Mouse (Mus musculus) frontal cortex, postnatal 25 days (tissue): Measurements from ENCODE around the gene Igsf21.

Experiments used
- DNase-seq, 2 experiments: peaks; one replicate each; pipeline ENCODE4 v3.0.0; 2022; ENCODE audit warnings: low spot score in 2 of 2

The Igsf21 gene

DNA sequence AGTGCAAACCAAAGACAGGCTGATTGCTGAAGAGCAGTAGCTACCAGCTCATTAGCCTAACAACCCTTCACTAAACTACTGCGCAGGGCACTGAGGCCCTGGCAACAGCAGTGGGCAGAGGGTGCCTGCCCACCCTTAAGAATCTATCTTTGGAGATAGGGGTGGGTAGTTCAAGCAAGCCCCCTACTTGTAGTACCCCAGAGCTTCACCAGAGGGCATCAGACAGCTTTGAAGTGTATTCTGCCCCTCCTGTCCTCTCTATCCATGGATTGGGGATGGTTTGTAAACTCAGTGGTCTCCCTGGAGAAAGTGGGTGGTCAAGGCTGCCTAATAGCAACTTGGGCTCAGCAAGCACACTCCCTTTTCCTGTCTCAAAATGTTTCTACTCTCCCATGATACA is 146.4 kb downstream of the Igsf21 start:
- peak in 1 of 2 experiments; percentile 47 for DNase-seq

DNA sequence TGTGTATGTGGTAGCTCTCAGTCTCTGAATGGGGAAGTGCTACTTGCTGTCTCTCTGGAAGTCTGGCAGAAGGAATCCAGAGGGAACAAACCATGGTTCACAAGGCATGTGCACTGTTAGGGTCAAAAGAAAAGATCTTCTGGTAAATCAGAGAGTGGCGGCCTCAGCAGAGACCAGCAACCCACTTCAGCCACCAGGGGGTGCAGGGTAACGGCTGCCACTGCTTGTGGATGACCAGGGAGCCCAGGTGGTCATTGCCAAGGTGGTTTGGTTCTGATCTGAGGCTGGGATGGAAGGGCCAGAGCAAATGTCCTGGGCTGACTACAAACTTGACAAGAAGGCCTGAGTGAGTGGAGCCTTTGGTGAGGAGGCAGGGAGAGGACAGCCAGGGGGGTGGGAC is 150.3 kb downstream of the Igsf21 start:
- no peak for DNase-seq

DNA sequence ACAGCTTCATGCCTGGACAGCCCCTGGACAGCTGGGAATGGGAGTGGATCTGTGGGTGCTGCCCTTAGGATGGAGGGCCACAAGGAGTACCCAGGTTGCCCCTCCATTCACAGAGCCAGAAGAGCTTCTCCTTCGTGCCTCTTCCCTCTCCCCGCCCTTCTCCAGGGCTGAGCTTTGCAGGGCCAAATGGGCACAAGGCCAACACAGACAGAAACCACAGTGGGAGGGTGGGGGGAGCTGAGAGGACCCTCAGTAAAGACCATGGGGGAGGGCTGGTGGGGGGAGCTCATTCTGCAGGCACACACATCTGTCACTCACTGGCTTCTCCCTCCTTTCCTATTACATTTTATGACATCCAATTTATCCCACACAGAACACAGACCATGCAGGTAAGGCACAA is 151.7 kb downstream of the Igsf21 start:
- no peak for DNase-seq

DNA sequence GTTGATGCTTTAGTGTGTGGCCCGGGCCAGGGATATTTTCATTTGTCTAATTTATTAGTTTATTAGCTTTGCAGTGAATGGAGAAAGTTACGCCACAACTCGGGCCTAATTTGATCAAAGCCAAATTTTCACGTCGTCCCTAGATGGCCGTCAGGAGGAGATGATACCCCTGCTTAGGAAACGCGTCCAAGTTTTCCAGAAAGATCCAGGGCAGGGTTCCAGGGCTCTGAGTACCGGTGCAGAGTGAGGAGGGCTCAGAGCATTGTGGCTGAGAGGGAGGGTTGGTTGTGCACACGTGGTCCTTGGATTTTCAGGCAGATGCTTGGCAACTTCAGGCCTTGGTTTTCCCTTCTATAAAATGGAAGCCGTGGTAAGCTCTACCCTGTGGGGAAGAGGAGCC is 154.2 kb downstream of the Igsf21 start:
- DNase-seq = no peak

DNA sequence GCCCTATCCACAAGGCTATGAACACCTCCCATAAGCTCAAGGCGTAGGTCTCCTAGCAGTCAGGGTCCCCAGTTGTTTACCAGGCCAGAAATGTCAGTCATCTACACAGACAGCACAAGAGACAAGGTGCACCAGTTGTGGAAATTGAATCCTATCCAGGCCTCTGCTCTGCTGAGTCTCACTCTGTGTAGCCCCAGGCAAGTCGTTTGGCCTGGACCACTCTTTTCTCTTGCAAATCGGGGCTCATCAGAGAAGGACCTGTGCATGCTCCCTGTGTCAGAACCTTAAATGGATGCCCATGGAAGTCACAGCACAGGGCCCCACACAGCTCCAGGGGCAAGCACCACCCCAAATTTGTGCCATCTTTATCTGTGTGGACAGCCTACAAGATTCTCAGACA is 154.9 kb downstream of the Igsf21 start:
- DNase-seq = no peak

DNA sequence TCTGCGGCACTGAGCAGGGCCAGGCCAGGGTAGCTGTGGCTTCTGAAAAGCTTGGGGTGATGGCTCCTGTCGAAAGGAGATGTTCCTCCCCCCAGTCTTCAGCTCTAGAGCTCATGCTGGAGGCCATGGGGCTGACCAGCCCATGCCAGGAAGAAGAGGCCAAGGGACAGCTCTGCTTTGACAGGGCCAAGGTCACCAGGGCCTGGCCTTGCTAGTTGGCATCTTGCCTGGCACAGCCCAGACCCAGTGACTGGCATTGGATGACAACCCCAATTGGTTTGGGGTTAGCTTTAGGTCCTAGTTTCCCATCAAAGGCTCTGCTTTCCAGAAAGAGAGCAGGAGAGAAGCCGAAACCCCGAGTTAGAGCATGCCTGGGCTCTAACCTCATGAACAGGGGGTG is 156.9 kb downstream of the Igsf21 start:
- DNase-seq = no peak

DNA sequence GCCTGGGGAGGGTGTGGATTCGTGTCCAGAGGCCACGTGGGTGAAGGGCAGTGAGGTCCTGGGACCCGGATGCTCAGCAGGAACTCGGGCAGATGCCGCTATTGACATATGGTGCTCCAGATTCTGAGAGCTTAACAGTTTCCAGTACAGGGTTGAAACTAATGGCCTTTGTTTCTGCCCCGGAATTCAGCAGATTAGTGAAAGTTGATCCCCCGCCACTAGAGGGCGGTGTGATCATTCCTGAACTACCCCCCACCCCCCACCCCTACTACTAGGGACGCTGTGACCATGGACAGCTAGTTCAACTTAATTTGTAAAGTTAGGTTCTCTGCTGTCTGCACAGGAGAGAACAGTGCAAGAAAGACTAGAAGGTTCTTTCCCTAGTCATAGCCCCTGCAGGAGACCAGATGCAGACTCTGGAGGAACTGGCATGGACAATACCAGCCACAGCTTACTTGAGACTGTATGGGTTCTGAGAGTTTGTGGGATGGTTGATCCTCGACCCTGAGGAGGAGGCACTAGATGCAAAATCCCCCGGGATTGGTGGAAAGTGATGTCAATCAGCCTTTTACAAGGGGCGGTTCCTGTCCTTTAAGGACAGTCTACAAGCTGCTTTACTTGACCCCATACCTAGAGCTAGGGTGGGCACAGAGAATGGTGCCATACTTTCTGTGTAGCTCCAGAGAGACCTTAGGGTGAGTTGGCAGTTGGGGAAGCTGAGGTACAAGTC is 157.7 kb downstream of the Igsf21 start:
- no peak for DNase-seq

DNA sequence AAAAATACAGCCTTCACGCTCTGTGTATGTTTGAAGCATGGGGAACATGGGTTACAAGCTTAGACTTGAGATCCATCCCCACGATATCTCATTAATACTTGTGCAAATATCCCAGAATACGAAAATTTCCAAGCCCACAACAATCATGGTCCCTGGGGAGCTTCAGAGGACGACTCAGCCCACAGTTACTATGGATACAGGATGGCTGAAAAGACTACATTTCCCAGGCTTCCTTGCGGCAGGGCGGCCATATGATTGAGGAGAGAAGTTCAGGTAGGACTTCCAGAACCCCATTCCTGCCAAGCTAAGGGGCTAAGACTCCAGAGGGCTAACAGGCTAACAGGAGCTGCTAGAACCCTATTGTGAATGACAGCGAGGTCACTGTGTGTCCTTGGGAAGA is 160.4 kb downstream of the Igsf21 start:
- DNase-seq = no peak

DNA sequence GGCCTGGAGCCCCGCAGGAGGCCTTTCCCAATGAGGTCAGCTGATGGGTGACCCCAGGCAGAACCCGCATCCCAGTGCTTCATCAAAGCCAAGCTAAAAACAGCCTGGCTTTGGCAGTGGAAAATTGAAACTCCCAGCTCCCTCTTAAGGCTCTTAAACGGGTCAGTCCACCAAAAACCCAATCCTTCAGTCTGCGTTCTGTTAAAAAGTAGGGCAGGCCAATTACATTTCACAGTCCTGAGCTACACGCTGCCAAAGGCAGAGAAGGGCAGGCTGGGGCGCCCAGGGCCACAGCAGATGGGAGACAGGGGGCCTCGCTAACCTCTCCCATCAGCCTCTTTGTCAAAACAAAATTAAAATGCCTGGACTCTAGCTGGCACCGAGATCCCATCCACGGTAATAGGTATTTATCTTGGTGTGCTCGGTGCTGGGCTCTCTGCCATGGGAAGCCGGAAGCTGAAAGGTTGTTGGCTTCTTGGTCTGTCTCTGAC is 162.0 kb downstream of the Igsf21 start:
- no peak for DNase-seq

DNA sequence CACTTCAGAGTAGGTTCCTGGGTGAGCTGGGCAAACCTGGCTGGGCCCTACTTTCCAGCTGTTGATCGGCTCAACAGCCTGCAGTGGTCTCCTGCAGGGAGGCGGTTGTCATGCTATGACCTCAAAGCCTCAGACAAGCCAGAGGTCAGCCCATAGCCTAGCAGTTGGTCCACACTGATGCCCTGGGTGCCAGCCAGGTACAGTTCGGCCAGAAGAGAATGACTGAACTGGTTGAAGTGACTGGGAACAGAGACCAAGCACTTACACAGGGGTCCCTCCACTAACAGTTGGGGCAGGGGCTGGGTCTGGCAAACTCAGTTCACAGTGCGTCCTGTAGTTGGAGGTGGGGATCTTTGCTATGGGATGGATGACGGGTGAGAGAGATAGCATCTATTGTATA is 162.5 kb downstream of the Igsf21 start:
- DNase-seq = no peak

DNA sequence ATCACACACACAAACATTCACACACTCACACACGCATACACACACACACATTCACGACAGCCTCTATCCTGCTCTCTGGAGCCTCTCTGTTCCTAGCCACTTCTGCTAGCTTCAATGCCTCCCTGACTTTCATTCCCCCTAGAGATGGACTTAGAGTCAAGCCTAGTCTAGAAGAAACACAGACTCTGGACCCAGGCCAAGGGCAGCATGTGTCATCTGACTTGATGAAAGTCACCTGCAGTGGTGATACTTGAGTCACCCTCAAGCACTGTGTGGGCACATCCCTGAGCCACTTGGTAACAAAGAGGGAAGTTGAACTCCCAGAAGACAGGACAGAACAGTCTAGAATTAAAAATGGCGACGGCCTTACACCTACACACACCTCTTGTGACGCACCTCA is 168.2 kb downstream of the Igsf21 start:
- no peak for DNase-seq

DNA sequence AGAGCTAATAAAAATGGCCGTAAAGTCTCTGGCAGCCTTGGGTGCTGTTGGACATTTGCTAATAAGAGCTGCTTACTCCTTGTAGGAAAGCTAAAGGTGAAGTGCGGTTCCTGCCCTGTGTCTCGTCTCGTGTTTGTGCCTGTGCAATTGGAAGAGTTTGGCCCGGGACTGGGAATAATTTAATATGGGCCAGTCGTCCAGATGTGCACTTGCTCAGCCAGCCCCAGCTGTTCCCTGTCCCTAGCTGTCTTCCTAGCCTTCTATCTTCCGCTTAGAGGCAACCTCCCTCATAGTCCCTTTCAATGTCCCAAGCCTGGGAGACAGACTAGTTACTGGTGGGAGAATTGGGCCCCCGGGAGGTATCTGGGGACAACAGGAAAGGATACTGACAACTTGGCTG is 169.0 kb downstream of the Igsf21 start:
- no peak for DNase-seq

DNA sequence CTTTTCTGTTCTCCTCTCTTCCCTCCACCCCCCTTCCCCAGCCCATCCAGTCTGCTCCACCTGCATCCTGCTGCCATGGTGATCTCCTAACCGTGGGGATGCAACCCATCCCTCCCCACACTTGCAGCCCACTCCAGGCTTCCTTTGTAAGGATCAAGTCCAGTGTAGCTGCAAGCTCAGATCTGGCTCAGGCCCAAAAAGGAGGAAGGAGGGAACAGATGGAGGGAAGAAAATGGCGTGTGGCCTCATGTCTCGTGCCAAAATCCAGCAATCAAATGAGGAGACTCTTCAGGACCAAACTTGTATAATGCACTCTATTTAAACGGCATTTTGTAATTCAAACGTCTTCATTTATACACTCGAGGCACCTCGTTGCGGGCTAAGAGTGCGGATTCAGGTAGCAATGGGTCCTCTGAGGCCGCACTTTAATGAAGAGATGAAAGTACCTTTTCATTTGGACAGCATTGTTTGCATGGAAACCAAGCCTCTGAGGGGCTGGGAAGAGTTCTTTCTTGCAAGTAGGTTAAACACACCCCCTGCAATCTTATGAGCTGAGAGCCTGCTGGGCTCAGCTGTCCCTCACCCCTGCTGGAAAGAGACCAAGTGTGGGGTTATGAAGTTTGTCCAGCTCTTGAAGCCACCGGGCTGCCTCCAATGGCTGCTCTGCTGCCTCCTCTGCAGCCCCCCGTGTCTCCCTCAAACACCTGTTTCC is 169.6 kb downstream of the Igsf21 start:
- no peak for DNase-seq

DNA sequence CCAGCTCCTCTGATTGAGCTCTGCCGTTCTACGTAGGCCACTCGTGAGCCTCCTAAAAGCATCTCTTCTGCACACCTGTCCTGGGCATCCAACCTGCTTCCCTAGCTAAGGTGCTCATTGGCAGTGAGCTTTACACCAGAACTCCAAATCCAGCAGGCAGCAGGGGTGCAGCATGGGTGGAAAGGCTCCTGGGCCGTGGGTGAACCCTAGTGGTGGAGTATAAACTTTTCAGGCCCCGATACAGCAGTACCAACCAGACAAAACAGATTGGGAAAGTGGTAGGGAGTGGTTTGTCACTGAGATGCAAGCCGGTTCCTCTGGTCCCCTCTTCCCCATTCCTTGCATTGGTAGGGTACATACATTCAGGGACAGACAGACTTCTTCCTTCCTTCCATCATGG is 170.2 kb downstream of the Igsf21 start:
- DNase-seq = no peak

DNA sequence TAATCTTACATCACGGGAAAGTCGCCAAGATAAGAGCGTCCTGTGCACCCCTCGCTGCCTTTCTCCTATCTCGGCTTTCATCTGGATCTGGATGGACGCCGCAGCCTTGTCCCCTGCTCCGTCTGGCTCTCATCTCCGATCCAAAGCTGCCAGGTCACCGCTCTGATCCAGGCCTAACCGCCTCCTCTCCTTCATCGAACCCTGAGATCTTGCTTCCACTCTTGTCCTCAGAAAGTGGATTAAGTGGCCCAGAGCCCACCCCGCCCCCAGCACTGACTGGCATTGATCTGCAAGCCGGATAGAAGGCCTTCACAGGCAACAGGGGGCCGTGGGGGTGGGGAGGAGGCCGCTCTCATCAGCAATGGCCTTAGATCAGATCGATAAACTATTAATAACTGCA is 175.5 kb downstream of the Igsf21 start:
- no peak for DNase-seq

DNA sequence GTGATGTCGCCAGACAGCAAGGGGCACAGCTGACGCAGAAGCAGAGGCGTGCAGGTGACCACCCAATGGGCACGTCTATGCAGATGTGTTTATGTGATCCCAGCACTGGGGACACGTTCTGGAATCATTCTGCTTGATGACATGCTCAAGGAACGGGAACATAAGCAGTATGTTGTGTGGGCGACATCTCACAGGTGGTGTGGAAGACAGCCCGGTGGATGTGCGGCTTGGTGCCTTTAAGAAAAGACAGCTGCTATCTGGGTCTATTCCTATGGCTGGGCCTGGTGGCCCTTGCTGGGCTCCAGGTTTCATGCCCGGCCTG is 176.3 kb downstream of the Igsf21 start:
- DNase-seq = peak in 1 of 2 experiments; percentile 51

DNA sequence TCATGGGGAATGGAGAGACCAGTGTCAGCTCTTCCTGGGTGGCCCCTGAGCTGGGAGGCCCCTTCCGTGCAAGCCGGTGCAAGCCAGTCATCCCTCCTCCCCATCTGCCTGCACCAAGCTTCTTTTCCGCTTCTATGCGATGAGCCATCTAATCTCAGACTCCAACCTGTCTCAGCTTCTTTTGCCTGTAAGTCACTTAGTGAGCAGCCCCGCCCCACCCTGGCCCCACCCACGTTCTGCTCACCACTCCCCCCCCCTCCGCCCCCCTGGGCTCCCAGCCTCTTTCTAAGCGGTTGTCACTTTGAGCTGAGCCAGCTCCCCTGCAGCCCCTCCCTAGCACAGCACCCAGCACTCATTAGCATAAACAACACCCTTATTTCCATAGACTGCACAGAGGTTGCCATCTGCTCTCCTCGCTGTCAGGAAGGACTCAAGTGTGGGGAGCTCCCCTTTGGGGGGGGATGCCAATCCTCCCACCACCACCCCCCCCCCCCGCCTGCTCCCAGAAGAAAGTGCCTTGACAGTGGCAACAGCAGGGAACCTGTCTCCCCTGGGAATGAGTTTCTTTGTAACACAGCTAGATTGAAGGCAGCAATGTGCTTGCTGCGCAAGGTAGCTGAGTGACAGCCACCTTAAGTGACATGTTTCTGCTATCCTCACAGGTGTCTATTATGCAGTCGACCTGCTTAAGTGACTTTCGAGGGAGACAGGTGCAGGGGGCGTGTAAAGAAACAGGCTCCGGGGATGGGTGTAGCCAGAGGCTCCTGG is 176.8 kb downstream of the Igsf21 start:
- DNase-seq = no peak

DNA sequence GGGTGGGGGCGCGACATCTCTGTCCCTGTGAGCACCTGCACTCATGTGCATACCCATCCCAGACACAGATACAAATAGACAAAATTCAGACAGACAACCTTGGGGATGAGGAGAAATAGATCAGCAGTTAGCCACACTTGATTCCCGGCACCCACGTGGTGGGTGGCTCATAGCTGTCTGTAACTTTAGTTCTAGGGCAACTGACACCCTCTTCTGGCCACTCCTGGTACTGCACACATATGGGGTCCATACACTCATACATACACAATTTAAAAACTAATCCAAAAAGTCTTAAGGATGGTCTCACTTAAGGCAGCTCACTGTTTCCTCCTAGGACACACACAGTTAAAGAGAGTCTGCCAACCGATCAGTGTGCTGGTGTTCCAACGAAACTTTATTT is 178.1 kb downstream of the Igsf21 start:
- no peak for DNase-seq

DNA sequence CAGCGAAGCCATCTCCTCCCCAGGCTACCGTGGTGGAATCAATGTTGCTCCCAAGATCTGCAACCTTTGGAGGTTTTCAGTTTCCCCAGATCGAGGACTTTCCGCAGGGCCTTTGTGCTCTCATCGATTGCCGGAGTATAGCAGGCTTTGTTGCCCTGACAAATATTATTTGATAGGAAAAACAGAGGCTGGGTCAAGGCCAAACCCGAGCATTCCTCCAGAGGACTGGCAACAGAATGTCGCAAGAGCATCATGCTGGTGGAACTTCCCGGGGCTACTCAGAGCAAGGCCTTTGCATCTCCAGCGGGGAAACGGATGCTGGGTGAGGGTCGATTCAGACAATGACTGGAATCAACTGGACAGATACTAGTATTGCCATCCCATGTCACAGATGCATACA is 180.6 kb downstream of the Igsf21 start:
- DNase-seq = no peak

DNA sequence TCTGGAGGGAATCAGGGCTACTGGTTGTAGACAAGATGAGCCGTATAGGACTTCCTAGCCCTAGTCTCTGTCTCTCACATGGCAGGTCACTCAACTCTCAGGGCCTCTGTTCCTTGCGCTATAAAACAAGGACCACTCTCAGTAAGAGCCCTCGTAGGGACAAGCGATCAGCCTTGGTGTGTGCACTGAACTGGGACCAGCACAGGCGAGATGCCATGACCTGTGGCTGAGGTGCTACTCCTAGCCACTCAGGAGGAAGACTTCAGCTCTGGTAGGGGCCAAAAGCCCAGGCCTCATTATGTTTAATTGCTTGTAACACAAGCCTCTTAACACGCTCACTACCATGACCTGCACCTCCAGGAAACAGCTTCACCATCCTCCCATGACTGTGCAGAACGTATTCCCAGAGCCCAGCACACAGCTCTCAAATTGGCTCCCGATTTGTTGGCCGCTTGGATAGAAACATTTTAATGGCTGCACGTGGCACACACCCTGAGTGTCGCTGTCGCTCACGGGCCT is 183.4 kb downstream of the Igsf21 start:
- DNase-seq = no peak

DNA sequence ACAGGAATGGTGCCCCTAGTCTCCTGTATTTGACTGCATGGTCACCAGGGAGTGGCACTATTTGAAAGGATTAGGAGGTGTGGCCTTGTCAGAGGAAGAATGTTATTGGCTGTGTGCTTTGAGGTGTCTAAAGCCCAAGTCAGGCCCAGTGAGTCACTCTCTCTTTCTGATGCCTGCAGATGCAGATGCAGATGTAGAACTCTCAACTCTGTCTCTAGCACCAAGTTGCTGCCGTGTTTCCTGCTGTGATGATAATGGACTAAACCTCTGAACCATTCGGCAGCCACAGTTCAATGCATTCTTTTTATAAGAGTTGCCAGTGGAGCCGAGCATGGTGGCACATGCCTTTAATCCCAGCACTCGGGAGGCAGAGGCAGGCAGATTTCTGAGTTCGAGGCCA is 186.3 kb downstream of the Igsf21 start:
- DNase-seq = no peak

DNA sequence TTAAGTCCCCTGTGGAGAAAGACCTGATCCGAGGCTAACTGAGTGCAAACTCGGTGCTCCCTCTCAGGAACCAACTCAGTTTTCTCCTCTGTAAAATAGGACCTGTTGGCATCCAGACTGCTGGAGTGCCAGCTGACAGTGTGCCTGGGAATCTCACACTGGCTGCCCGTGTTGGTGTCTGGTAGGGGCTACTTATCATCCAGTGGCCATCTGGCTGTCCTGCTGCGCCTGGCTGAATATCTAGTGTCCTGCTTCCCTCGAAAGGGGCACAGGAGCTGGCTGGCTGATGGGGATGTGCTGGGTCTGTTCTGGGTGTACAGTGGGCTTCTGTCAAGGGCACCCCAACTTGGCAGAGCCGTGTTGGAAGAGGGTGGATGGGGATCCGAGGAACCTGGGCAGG is 193.5 kb downstream of the Igsf21 start:
- DNase-seq = no peak

DNA sequence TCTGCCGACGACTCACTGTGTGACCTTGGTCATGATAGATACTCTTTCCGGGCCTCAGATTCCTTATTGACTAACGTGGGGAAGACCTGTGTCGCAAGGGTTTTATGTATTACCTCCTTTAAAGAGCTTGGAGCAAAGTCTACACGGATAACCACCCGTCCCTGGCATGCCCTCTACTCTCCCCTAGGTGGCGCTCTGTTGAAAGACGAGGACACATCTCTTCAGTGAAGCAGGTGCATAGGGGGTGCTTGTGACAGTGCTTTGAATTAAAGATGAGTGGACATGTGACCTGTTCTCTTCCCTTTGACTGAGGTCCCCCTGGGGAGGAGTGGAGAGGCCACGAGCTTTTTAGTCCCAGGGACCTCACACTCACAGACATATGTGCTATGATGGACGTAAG is 194.0 kb downstream of the Igsf21 start:
- no peak for DNase-seq
